Mouse (Mus musculus) embryonic facial prominence, embryonic 13.5 days (tissue): Measurements from ENCODE around the gene Bace2. TPM values are rescaled to one million over a fixed set of nuclear protein-coding genes. Genes with fewer than 3 reads are reported as not detected.

ENCODE experiments used
- ATAC-seq: fragments of 200-750 bp; cut with Nextera tagmentation; 2 replicates; pipeline ENCODE4 v1.8.0; 2017; ENCODE audit warnings: low read depth; ENCODE audit not compliant: insufficient number of reproducible peaks, insufficient read depth, low FRiP score, low TSS enrichment
- H3K27ac ChIP-seq: fragments of 300-500 bp; sonication (generic); 2 replicates; pipeline ENCODE4 v1.5.1; 2015; ENCODE audit warnings: moderate library complexity, mild to moderate bottlenecking, inconsistent platforms
- H3K27me3 ChIP-seq: fragments of 300-500 bp; sonication (generic); 2 replicates; pipeline ENCODE4 v1.6.1; 2015; ENCODE audit warnings: mild to moderate bottlenecking, inconsistent platforms
- H3K36me3 ChIP-seq: fragments of 300-500 bp; sonication (generic); 2 replicates; pipeline ENCODE4 v1.6.1; 2015; ENCODE audit warnings: mild to moderate bottlenecking, inconsistent platforms
- H3K4me1 ChIP-seq: fragments of 300-500 bp; sonication (generic); 2 replicates; pipeline ENCODE4 v1.6.1; 2015; ENCODE audit warnings: inconsistent platforms
- H3K4me2 ChIP-seq: fragments of 300-500 bp; sonication (generic); 2 replicates; pipeline ENCODE4 v1.6.1; 2015; ENCODE audit warnings: moderate library complexity, mild to moderate bottlenecking, inconsistent platforms
- H3K4me3 ChIP-seq: fragments of 300-500 bp; sonication (generic); 2 replicates; pipeline ENCODE4 v1.5.1; 2015; ENCODE audit warnings: mild to moderate bottlenecking, inconsistent platforms
- H3K9ac ChIP-seq: fragments of 300-500 bp; sonication (generic); 2 replicates; pipeline ENCODE4 v1.6.1; 2015; ENCODE audit warnings: mild to moderate bottlenecking, inconsistent platforms
- H3K9me3 ChIP-seq: fragments of 300-500 bp; sonication (generic); 2 replicates; pipeline ENCODE4 v1.6.1; 2016; ENCODE audit warnings: inconsistent platforms
- WGBS: fragments of 180-500 bp; shearing (Covaris S2); methylation state at CpG from one replicate; pipeline ENCODE4 v1.1.7; 2015; ENCODE audit warnings: mixed read lengths; 5-methylcytosine and 5-hydroxymethylcytosine counted together
- polyA plus RNA-seq: library from polyadenylated mRNA; unstranded; fragments of >200 nt; fragmentation: Nextera tagmentation; extraction: Ambion mirVana; gene quantifications from 2 replicates; pipeline ENCODE4 v1.2.1, GENCODE M21; 2015

The Bace2 gene
- polyA plus RNA-seq, 1 experiment from 2014 or later, result 10.9 TPM

DNA sequence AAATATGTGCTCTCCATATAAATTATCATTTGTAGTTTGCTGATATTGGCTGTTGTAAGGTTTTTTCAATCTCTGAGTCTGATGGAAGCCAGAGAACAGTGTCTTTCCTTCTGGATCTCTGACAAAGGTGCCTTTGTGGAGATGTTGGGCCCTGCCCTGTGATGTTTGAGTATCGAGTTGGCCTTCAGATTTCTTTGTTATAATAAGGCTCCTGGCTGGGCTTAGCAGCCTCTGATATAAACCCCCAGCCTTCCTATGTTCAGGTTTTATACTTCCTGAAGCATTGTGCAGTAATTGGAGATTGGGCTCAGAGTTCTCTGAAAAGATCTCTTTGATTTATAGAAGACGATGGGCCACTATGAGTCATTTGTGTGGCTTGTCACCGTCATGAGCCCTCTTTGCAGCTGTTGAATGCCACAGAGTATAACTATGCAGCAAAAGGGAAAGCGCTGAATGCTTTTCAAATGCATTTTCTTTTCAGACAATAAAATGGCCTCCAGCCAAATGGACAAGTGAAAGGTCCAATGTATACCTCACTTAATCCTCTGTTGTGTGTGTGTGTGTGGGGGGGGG lies 45.8 kb downstream of the Bace2 start:
- no peak overlapping the region for H3K27ac ChIP-seq
- H3K9me3 ChIP-seq, result no peaks in the 10 kb centered on the region
- no peak for ATAC-seq
- no peaks in the 10 kb centered on the region for H3K4me1 ChIP-seq
- no peak overlapping the region for H3K4me2 ChIP-seq
- no peak overlapping the region for H3K4me3 ChIP-seq
- no peaks in the 10 kb centered on the region for H3K27me3 ChIP-seq
- no peaks in the 10 kb centered on the region for H3K36me3 ChIP-seq
- 68% methylated on average over 4 of the region's 4 CpGs for WGBS
- no peak overlapping the region for H3K9ac ChIP-seq

GRCm38 (mm10) chr16:97405476-97406012 lies 49.0 kb downstream of the Bace2 start:
- ATAC-seq, result no peak
- 81% methylated on average over 5 of the region's 5 CpGs for WGBS
- no peak overlapping the region for H3K4me2 ChIP-seq
- H3K9ac ChIP-seq, result no peak overlapping the region
- H3K9me3 ChIP-seq, result no peaks in the 10 kb centered on the region
- no peaks in the 10 kb centered on the region for H3K36me3 ChIP-seq
- H3K27ac ChIP-seq, result no peak overlapping the region
- H3K4me1 ChIP-seq, result no peaks in the 10 kb centered on the region
- no peak overlapping the region for H3K4me3 ChIP-seq
- no peaks in the 10 kb centered on the region for H3K27me3 ChIP-seq

GRCm38 (mm10) chr16:97417896-97418542 lies 61.5 kb downstream of the Bace2 start:
- H3K9ac ChIP-seq, result no peak overlapping the region
- no peaks in the 10 kb centered on the region for H3K9me3 ChIP-seq
- no peaks in the 10 kb centered on the region for H3K36me3 ChIP-seq
- no peak overlapping the region for H3K4me2 ChIP-seq
- no peak for ATAC-seq
- no peak overlapping the region for H3K27ac ChIP-seq
- H3K4me3 ChIP-seq, result no peak overlapping the region
- WGBS, result 20% methylated on average over 4 of the region's 4 CpGs
- no peaks in the 10 kb centered on the region for H3K27me3 ChIP-seq
- no peaks in the 10 kb centered on the region for H3K4me1 ChIP-seq

- Histone ChIP-seq H3K4me2 (no peak overlapping the region), H3K27ac (no peak overlapping the region), H3K36me3 (no peaks in the 10 kb centered on the region), H3K9ac (no peak overlapping the region), H3K27me3 (no peaks in the 10 kb centered on the region), H3K4me3 (no peak overlapping the region), H3K4me1 (no peaks in the 10 kb centered on the region), H3K9me3 (no peaks in the 10 kb centered on the region)
- WGBS, result 82% methylated on average over 6 of the region's 6 CpGs
- ATAC-seq, result no peak
Observed at GRCm38 (mm10) chr16:97418749-97419453, 62.4 kb downstream of the Bace2 start.

- Histone ChIP-seq H3K27me3 (no peaks in the 10 kb centered on the region), H3K4me1 (no peaks in the 10 kb centered on the region), H3K27ac (no peak overlapping the region), H3K9ac (no peak overlapping the region), H3K36me3 (no peaks in the 10 kb centered on the region), H3K4me3 (no peak overlapping the region), H3K4me2 (no peak overlapping the region), H3K9me3 (no peaks in the 10 kb centered on the region)
- 72% methylated on average over 6 of the region's 6 CpGs for WGBS
- no peak for ATAC-seq
Observed at GRCm38 (mm10) chr16:97421671-97422070, 65.1 kb downstream of the Bace2 start.

DNA sequence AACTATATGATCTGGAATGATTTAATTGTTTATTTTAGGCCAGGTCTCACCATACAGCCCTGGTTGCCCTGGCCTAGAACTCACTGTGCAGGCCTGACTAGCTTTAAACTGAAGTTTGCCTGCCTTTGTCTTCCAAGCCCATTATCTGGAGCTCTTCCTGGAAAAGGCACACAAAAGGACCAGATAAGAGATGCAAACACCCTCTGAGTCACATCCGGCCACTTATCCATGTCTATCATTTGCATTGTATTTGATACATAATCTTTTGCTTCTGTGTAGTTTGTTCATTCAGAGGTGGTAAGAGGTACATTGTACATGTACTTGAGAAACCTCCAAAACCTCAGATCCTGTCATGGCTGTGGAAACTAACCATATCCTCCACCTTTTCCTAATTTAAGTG lies 67.1 kb downstream of the Bace2 start:
- H3K36me3 ChIP-seq, result no peaks in the 10 kb centered on the region
- H3K4me3 ChIP-seq, result no peak overlapping the region
- H3K4me1 ChIP-seq, result 0 out of 2 replicates have a peak, but pooled peaks cover 3% of the 10 kb centered on the region
- H3K9ac ChIP-seq, result no peak overlapping the region
- H3K27ac ChIP-seq, result no peak overlapping the region
- H3K9me3 ChIP-seq, result no peaks in the 10 kb centered on the region
- ATAC-seq, result no peak
- 87% methylated on average over 1 of the region's 1 CpGs for WGBS
- no peak overlapping the region for H3K4me2 ChIP-seq
- H3K27me3 ChIP-seq, result no peaks in the 10 kb centered on the region

- H3K4me1 ChIP-seq, result 0 out of 2 replicates have a peak, but pooled peaks cover 3% of the 10 kb centered on the region
- no peaks in the 10 kb centered on the region for H3K27me3 ChIP-seq
- WGBS, result 83% methylated on average over 3 of the region's 3 CpGs
- H3K36me3 ChIP-seq, result no peaks in the 10 kb centered on the region
- no peak overlapping the region for H3K4me3 ChIP-seq
- H3K9me3 ChIP-seq, result no peaks in the 10 kb centered on the region
- no peak overlapping the region for H3K9ac ChIP-seq
- ATAC-seq, result no peak
- H3K4me2 ChIP-seq, result no peak overlapping the region
- no peak overlapping the region for H3K27ac ChIP-seq
Observed at GRCm38 (mm10) chr16:97428026-97428425, 71.5 kb downstream of the Bace2 start.

DNA sequence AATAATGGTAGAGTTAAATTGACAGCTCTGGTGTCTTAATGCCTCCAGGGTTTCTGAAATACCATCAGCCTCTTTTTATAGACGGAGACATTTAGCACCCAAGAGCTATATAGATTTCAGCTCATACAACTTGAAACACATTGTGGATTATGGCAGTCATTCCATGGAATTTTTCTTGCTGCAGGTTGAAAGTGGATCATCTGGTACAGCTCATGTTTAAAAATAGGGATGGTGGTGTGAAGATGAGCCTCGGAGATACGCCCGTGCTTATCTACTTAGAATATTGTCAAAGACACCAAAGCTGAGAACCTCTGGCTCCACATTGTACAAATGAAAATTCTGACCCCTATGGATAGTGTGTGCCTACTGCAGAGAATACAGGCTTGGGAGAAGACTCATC lies 73.5 kb downstream of the Bace2 start:
- no peak for ATAC-seq
- H3K4me2 ChIP-seq, result no peak overlapping the region
- 0 out of 2 replicates have a peak, but pooled peaks cover 3% of the 10 kb centered on the region for H3K4me1 ChIP-seq
- H3K27ac ChIP-seq, result no peak overlapping the region
- H3K9ac ChIP-seq, result no peak overlapping the region
- no peaks in the 10 kb centered on the region for H3K27me3 ChIP-seq
- WGBS, result 82% methylated on average over 4 of the region's 4 CpGs
- H3K9me3 ChIP-seq, result no peaks in the 10 kb centered on the region
- H3K36me3 ChIP-seq, result no peaks in the 10 kb centered on the region
- no peak overlapping the region for H3K4me3 ChIP-seq

- 74% methylated on average over 4 of the region's 4 CpGs for WGBS
- Histone ChIP-seq H3K9me3 (no peaks in the 10 kb centered on the region), H3K4me1 (0 out of 2 replicates have a peak, but pooled peaks cover 3% of the 10 kb centered on the region), H3K4me3 (no peak overlapping the region), H3K27me3 (no peaks in the 10 kb centered on the region), H3K9ac (no peak overlapping the region), H3K27ac (no peak overlapping the region), H3K4me2 (no peak overlapping the region), H3K36me3 (no peaks in the 10 kb centered on the region)
- ATAC-seq, result no peak
Observed at GRCm38 (mm10) chr16:97431328-97431727, 74.8 kb downstream of the Bace2 start.

DNA sequence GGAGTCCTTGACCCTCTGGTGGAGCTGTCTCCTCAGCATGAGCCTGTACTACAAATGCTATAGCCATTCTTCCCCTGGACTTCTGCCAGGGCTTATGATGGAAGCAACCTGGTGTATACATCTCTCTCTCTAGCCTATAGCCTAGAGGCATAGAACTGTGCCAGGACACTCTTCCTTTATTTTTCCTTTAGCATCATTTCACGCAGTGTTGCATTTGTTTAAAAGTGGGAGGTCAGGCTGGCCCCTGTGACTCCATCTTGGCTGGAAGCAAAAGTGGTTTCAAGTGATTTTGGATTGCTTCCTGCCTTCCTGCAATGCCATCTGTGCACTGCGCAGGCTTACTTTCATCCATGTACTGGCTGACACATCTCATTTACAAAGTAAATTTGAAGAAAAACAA lies 77.7 kb downstream of the Bace2 start:
- H3K27ac ChIP-seq, result no peak overlapping the region
- no peaks in the 10 kb centered on the region for H3K4me1 ChIP-seq
- H3K27me3 ChIP-seq, result no peaks in the 10 kb centered on the region
- no peaks in the 10 kb centered on the region for H3K9me3 ChIP-seq
- no peak overlapping the region for H3K9ac ChIP-seq
- no peak overlapping the region for H3K4me3 ChIP-seq
- H3K36me3 ChIP-seq, result no peaks in the 10 kb centered on the region
- H3K4me2 ChIP-seq, result no peak overlapping the region
- ATAC-seq, result no peak
- 67% methylated on average over 2 of the region's 2 CpGs for WGBS

DNA sequence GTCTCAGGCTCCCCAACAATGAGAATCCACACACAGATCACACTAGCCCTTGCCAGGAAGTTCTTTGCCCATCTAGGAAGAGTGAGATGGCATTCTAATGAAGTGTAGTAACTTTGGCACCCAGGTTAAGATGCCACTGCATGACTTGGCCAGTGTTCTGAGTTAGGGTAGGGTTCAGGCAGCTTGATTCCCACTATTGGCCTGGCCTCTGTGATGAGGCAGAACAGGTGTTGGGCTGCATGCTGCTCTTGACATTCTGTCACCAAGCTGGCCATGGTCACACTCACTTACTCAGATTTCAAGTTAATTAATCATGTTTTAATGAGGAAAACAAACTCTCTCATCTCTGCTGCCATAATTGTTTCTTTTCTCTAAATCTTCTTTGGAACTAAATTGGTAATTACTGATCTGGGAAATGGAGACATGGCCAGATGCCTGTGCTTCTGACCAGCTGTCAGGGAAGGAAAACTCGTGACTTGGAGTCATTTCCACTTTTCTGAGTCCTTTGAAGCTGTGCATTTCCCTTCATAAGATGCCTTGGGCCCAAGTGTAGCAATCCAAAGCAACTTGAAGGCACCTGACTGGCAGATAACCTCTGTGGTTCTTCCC lies 81.0 kb downstream of the Bace2 start:
- WGBS, result 38% methylated on average over 1 of the region's 1 CpGs
- no peaks in the 10 kb centered on the region for H3K4me1 ChIP-seq
- no peak overlapping the region for H3K4me2 ChIP-seq
- no peaks in the 10 kb centered on the region for H3K27me3 ChIP-seq
- no peak overlapping the region for H3K9ac ChIP-seq
- no peak overlapping the region for H3K27ac ChIP-seq
- no peak for ATAC-seq
- H3K9me3 ChIP-seq, result no peaks in the 10 kb centered on the region
- H3K4me3 ChIP-seq, result no peak overlapping the region
- no peaks in the 10 kb centered on the region for H3K36me3 ChIP-seq
